Mouse (Mus musculus) liver, embryonic 14.5 days (tissue): ENCODE data around the gene Serinc5. TPM values are rescaled to one million over a fixed set of nuclear protein-coding genes. Genes with fewer than 3 reads are reported as not detected.

Experiments
- ATAC-seq: fragments of 200-750 bp; cut with Nextera tagmentation; 2 replicates; pipeline ENCODE4 v1.8.0; 2017; ENCODE audit warnings: moderate number of reproducible peaks, mild to moderate bottlenecking, moderate library complexity; ENCODE audit not compliant: insufficient read depth
- DNase-seq, 3 experiments: peaks; one replicate each; pipeline ENCODE4 v3.0.0-alpha.2; 2012 to 2013; ENCODE audit warnings: low read depth in 3 of 3, low spot score in 3 of 3
- H3K27ac ChIP-seq: fragments of 300-500 bp; sonication (generic); 2 replicates; pipeline ENCODE4 v1.5.1; 2014; ENCODE audit warnings: moderate library complexity, mild to moderate bottlenecking, control low read depth, inconsistent platforms
- H3K27me3 ChIP-seq: fragments of 300-500 bp; sonication (generic); 2 replicates; pipeline ENCODE4 v1.6.1; 2014; ENCODE audit warnings: mild to moderate bottlenecking, low read length, moderate library complexity; ENCODE audit not compliant: control insufficient read depth, insufficient read depth
- H3K36me3 ChIP-seq: fragments of 300-500 bp; sonication (generic); replicated peaks from 2 replicates; pipeline ENCODE4 v1.6.1; 2014; ENCODE audit warnings: low read depth; ENCODE audit not compliant: control insufficient read depth, insufficient read depth
- H3K4me1 ChIP-seq, 2 experiments: fragments of 200-500 bp in 1 of 2; fragments of 300-500 bp in 1 of 2; sonication (generic) in 1 of 2; replicated peaks; 2 replicates each; pipeline ENCODE4 v1.6.1; 2012 to 2014; ENCODE audit warnings: antibody characterized with exemption in 1 of 2, inconsistent platforms in 1 of 2, low read length in 1 of 2; ENCODE audit not compliant: control insufficient read depth in 2 of 2, insufficient read depth in 2 of 2
- H3K4me2 ChIP-seq: fragments of 300-500 bp; sonication (generic); 2 replicates; pipeline ENCODE4 v1.6.1; 2014; ENCODE audit warnings: low read depth, mild to moderate bottlenecking, control low read depth, moderate library complexity
- H3K4me3 ChIP-seq, 2 experiments: fragments of 200-500 bp in 1 of 2; fragments of 300-500 bp in 1 of 2; sonication (generic) in 1 of 2; 2 replicates each; pipeline ENCODE4 v1.5.1; 2012 to 2014; ENCODE audit warnings: low read depth in 2 of 2, low read length in 2 of 2, mild to moderate bottlenecking in 2 of 2, control low read depth in 1 of 2, inconsistent platforms in 1 of 2, moderate library complexity in 1 of 2; ENCODE audit not compliant: insufficient read depth in 1 of 2
- H3K9ac ChIP-seq: fragments of 300-500 bp; sonication (generic); replicated peaks from 2 replicates; pipeline ENCODE4 v1.6.1; 2014; ENCODE audit warnings: mild to moderate bottlenecking, control low read depth, moderate library complexity
- H3K9me3 ChIP-seq: fragments of 300-500 bp; sonication (generic); 2 replicates; pipeline ENCODE4 v1.6.1; 2016; ENCODE audit warnings: low read length, mixed read lengths; ENCODE audit not compliant: control insufficient read depth
- CTCF ChIP-seq: IDR thresholded peaks from 2 replicates; pipeline ENCODE4 v1.5.1; 2016; ENCODE audit warnings: antibody characterized with exemption, low read depth, control low read depth
- EP300 ChIP-seq: IDR thresholded peaks from 2 replicates; pipeline ENCODE4 v1.6.1; 2016; ENCODE audit warnings: antibody characterized with exemption, low read depth
- WGBS: fragments of 180-500 bp; shearing (Covaris S2); extraction: QIAGEN DNeasy Blood & Tissue Kit; methylation state at CpG from one replicate; pipeline ENCODE4 v1.1.7; 2014; ENCODE audit not compliant: insufficient replicate concordance; 5-methylcytosine and 5-hydroxymethylcytosine counted together
- polyA plus RNA-seq, 2 experiments: library from polyadenylated mRNA; depleted of rRNA in 1 of 2; stranded (reverse) in 1 of 2; unstranded in 1 of 2; fragments of >200 nt; fragmentation: Nextera tagmentation in 1 of 2; extraction: Ambion mirVana in 1 of 2; gene quantifications; 2 replicates each; pipeline versions ENCODE4 v1.2.1 to v1.2.3; 2012 to 2014

The Serinc5 gene
- 15.2 and 17.9 TPM in 2 replicates for polyA plus RNA-seq (2012; rRNA removed)
- 14.2 and 16.8 TPM in 2 replicates for polyA plus RNA-seq (2014; fragmentation: Nextera tagmentation; extraction: Ambion mirVana)

GRCm38 (mm10) chr13:92610311-92611221 lies at the start of gene Serinc5:
Serinc5 (plus strand) TSS chr13:92611091.
- Histone ChIP-seq H3K36me3 (peaks cover 6% of the 10 kb centered on the region), H3K27ac (peak within 1 kb of the TSS; percentile 86), H3K4me2 (peak within 1 kb of the TSS; percentile 100), H3K4me1 (peaks cover 20 to 27% of the 10 kb centered on the region in 2 experiments), H3K9ac (peak within 1 kb of the TSS; percentile 94), H3K27me3 (no peaks in the 10 kb centered on the region), H3K9me3 (no peaks in the 10 kb centered on the region), H3K4me3 (peak within 1 kb of the TSS; percentile 92 to 98)
- DNase-seq (peak; percentile 79 to 87 (median 83)), ATAC-seq (peak; percentile 92)
- TF ChIP-seq EP300 (no peak), CTCF (peak; percentile 25)
- WGBS, result under 1% methylated on average over 55 of the region's 55 CpGs

- Histone ChIP-seq H3K9me3 (no peaks in the 10 kb centered on the region), H3K27me3 (no peaks in the 10 kb centered on the region), H3K4me1 (peaks cover 4 to 8% of the 10 kb centered on the region in 2 experiments), H3K27ac (no peak within 1 kb of the TSS), H3K4me2 (no peak within 1 kb of the TSS), H3K9ac (no peak within 1 kb of the TSS), H3K4me3 (no peak within 1 kb of the TSS), H3K36me3 (no peaks in the 10 kb centered on the region)
- DNase-seq, result no peak
- ATAC-seq, result no peak
- TF ChIP-seq EP300 (no peak), CTCF (no peak)
Measured at GRCm38 (mm10) chr13:92576072-92576471, 34.8 kb upstream of the Serinc5 start, which contains the start of gene Spz1. Spz1 (minus strand) TSS chr13:92576172.

- Histone ChIP-seq H3K27ac (no peak overlapping the region), H3K4me3 (no peak overlapping the region), H3K27me3 (no peaks in the 10 kb centered on the region), H3K9me3 (no peaks in the 10 kb centered on the region), H3K36me3 (no peaks in the 10 kb centered on the region), H3K9ac (no peak overlapping the region), H3K4me1 (peaks cover 4 to 9% of the 10 kb centered on the region in 2 experiments), H3K4me2 (no peak overlapping the region)
- TF ChIP-seq CTCF, result no peak
- 39% methylated on average over 6 of the region's 6 CpGs for WGBS
- no peak for ATAC-seq
- DNase-seq, result no peak
Measured at GRCm38 (mm10) chr13:92576688-92577087, 34.2 kb upstream of the Serinc5 start.

GRCm38 (mm10) chr13:92578210-92578609 lies 32.7 kb upstream of the Serinc5 start:
- 56% methylated on average over 4 of the region's 4 CpGs for WGBS
- ATAC-seq, result no peak

More at GRCm38 (mm10) chr13:92578210-92578609, 32.7 kb upstream of the Serinc5 start:
- Histone ChIP-seq H3K27ac (no peak overlapping the region), H3K4me1 (peaks cover 4 to 10% of the 10 kb centered on the region in 2 experiments), H3K36me3 (no peaks in the 10 kb centered on the region), H3K9ac (no peak overlapping the region), H3K9me3 (no peaks in the 10 kb centered on the region), H3K4me3 (no peak overlapping the region), H3K27me3 (no peaks in the 10 kb centered on the region), H3K4me2 (no peak overlapping the region)
- no peak for DNase-seq
- no peak for TF ChIP-seq CTCF
- no peak for TF ChIP-seq EP300
